Mouse (Mus musculus): Measurements from ENCODE around the gene Gm28051. TPM values are rescaled to one million over a fixed set of nuclear protein-coding genes. Genes with fewer than 3 reads are reported as not detected.

Gm28051 gene
- not detected for total RNA-seq (2021)

DNA sequence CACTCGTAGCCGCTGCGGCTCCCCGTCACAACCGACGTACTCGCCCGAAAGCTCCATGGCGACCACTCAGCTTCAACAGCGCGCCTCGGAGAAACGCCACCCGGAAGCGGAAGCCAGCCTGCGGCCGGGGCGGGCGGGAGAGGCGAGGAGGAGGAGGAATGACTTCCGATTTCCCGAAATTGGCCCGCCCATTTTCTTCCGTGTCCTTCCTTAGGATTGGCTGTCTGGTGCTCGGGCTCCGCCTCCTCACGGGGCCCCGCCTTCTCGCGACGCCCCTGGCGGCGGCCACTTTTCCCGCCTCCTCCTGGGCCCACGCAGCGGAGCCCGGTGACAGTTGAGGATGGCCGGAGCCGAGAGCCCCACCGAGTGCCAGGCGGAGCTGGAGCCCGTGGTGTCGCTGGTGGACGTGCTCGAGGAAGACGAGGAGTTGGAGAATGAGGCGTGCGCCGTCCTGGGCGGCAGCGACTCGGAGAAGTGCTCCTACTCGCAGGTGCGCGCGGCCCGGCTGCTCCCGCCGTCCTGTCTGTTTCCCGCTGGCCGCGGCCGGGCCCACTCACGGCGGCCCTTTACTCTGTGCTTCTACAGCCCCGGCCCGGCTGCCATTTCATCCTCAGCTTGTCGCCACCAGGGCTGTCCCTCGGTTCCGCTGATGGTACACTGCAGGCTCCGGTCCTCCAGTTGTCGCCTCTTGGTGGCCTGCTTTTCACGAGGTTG, at the start of gene Gm28051, which contains the start of the genes Gon7 and Ubr7:
Gene Gm28051, minus strand, starts transcription at position 77 of the 714 bp plus-strand sequence.
Gene Gon7, minus strand, starts transcription at position 115 of the 714 bp plus-strand sequence.
Gene Ubr7, plus strand, starts transcription at position 279 of the 714 bp plus-strand sequence.
- DNase-seq, result peak; percentile 96 to 97

DNA sequence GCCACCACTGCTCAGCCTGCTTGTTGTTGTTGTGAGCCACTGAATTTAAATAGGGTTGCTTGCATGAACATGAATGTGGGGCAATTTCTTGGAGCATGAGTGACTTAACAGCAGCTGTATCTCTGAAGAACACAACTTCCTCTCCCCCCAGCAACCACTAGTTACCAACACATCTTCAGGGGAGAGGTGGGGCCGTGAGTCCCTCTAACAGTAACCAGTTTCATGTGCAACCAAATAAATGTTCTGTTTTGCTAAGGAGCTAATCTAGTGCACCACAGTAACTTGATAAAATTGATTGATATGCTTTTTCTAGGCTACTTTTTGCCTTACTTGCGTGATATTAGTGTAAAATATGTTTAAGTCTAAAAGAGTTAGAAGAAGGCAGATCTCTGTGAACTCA, 42.0 kb upstream of the Gm28051 start:
- DNase-seq, result no peak

DNA sequence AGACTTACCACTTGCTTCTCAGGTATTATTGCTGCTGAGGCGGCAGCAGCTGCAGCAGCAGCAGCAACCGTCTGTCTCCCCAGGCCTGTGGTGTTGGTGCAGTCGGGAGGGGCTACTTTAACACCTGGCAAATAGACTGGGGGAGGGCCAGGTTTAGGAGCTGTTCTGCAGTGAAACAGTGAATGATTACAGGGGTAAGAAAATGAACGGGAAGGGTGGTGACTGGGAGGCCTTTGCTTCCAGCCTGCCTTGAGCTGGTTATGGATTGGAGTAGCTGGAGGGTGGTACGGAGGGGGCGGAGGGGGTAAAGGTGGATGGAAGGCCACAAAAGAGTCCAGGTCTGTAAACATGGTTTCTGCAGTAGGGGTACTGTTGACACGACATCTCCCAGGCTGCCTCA, 30.4 kb upstream of the Gm28051 start:
- no peak for DNase-seq

DNA sequence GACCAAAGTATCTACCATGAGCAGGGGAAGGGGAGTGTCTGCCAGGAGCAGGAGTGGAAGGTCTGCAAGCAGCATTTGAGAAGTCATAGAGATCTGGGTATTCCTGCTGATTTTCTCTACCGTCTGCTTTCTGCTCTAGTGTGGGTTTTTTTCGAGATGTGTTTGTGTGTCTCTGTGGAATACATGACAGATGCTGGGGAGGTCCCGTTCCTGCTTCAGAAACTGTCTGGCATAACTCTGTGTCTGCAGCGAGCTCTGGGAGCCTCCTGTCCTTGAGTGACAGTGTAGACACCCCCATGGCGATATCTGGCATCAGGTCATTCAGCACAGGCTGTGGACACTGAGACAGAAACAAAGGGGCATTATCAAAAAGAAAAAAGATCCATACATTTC, 28.0 kb upstream of the Gm28051 start:
- DNase-seq, result peak; percentile 44 to 45

DNA sequence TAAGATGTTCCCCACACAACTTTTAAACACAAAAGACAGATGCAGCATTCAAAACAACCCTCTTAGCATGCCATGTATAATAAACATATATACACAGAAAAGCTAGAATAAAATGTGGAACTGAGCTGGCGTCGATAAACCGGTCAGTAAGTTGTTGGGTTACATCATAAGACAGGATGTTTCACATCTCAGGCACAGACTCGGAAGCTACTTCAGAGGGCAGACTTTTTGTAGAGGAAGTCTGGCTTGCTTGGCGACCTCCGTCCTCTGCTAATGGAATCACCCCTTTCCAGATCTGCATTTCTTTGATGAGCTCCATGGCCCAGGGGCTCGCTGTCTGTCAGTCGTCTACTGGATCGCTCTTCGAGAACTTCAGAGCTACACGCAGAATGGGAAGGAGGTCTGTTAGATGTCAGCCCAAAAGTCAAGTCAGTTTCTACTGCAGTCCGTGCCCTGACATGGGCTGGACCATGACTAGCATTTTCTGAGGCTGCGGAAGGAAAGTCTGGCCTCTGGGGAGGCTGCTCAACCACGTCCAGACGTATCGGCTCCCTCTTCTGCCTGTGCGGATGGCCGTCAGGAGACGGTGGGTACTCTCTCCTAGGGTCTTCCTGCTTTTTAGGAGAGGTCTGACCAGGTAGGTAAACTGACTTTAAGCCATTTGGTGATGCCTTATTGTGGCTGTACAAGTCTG, 27.5 kb upstream of the Gm28051 start:
- no peak for DNase-seq

DNA sequence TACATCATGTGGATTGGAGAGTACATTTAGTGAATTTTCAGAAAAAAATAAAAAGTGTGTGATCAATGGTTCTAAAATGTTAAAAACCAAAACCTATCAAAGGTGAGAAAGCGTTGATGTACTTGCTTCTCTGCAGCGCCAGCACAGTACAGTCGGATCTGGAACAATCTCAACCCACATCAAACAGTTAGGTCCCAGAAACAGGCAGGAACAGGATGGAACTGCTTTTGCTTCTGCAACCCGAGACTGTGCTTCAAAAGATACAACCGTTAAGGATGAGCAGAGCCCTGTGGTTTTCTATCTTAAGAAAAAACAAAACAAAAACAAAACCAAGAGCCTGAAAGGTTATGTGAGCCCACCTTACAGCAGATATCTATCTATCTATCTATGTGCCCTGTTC, 25.3 kb upstream of the Gm28051 start:
- no peak for DNase-seq

DNA sequence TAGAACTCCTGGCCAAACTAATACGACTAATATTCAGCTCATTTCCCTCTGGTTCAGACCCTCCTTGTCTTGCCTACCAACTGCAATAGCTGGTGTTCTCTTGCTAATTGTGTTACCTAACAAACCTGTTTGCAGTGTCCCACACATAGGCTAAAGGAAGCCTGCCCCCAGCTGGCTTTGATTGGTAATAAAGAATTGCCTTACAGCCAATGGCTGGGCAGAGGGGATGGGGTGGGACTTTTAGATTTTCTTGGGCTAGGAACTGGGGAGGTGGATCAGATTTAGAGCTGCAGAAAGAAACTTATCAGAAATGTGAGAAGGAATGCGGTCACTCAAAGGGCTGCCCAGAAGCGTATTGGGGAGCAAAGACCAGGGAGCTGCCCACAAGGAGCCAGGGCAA, 21.9 kb upstream of the Gm28051 start:
- no peak for DNase-seq

DNA sequence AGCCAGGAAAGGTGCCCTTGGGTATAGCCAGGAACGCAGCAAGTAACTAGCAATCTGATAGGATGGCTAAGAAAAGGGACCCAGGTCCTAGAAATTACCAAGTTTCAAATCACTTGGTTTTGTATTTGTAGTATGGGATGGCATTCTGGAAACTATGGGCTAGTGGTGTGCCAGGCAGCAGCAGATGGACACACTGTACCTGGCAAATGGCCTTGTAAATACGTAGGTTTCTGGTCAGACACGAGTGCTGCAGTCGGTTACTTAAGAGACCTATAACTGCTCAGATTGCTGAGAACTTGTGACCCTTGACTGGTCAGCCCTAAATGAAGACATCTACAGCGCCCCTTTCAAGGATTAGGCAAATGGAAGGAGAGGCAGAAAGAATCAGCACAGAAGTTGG, 20.6 kb upstream of the Gm28051 start:
- DNase-seq, result no peak

DNA sequence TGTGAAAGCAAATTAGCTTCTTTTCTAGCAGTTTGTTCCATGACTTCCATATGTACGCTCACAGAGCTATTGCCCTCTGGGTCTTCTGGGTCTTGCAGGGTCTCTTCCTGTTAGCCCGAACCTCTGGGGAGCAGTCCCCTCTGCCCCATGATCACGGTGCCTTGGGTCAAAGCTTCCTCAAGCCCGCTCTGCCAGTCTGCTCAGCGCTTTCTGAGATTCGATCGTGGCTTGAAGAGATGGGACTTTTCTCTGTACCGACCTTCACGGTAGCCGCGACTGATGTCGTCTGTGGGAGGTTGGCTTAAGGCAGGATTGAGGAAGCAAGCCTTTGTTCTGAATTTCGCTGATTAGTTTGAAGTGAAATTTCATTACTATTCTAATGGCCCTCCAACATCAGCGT, 18.5 kb upstream of the Gm28051 start:
- no peak for DNase-seq

DNA sequence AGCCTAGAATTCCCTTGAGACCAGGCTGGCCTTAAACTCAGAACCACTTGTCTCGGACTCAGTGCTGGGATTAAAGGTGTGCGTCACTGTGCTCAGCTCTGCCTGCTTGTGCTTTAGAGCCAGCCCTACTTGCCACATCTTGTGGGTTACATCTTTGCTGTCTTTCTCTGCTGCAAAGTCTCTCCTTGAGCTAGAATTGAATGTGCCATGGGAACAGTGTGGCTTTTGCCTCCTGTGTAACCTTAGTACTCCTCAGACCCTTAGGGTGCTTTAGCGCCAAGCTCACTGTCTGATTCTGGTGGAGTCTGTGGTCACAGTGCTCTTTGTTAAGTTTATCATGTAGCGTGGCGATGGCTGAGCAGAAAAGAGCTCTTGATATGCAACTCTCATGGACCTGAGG, 15.1 kb upstream of the Gm28051 start:
- no peak for DNase-seq

DNA sequence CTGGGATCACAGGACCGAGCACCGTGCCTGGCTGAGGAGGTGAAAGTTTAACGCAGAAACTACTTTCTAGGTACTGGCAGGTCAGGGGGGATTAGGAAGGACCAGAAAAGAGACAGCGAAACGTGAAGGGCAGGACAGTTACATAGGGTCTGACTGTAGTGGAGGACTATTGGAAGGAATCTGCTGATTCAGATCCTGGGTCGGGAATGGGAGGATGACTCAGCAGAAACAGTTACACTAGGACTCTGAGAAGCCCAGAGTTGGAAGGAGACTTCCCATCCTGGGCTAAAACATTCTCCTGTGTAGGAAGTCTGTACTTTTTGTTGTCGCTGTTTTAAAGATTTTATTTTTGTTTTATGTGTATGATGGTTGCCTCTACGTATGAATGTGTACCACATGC, 14.0 kb upstream of the Gm28051 start:
- DNase-seq, result no peak

DNA sequence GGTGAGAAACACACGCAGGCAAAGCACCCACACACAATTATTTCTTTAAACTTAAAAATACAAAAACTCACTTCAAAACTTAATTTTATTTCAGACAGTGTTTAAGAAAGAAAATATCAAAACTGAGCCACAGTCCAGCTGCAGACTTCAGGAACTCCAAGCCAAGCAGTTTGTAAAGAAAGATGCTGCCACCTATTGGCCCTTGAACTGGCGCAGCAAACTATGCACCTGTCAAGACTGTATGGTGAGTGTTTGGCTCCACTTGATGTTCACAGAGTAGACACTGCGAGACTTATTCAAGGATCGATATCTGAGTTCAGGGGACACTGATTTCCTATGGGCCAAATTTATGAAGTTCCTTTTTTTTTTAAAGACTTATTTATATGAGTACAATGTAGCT, 11.4 kb upstream of the Gm28051 start:
- no peak for DNase-seq

DNA sequence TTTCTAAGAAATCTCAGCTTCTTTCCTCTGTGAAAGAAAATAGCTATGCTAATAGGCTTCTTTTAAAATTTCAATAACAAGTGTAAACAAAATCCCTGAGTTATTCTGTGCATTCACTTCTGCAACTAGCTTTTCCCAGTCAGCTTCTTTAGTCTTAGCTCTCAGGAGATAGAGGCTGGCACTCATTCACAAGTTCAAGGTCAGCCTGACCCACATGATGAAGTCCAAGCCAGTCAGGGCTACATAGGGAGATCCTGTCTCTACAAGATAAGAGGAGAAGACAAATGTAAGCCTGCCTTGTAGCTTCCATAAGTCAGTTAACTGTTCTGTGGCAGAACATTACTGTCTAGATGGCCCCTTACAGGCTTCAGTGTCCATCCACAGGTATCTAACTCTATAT, 6.1 kb upstream of the Gm28051 start:
- DNase-seq, result no peak

DNA sequence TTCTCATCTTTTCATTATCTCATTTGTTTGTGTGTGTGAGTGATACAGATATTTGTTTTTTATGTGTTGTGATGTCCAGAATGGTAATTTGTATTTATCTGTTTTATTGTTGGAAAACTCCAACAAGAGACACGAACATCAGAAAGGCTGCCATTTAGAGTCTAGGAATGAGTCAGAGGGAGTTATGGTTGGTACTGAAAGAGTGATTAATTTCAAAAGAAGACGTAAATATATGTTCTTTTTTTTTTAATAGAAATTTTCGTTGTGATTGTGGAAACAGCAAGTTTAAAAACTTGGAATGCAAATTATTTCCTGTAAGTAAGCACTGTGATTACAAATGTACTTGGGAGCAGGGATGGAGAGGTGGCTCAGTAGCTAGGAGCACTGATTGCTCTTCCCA, 4.1 kb upstream of the Gm28051 start:
- DNase-seq, result no peak

DNA sequence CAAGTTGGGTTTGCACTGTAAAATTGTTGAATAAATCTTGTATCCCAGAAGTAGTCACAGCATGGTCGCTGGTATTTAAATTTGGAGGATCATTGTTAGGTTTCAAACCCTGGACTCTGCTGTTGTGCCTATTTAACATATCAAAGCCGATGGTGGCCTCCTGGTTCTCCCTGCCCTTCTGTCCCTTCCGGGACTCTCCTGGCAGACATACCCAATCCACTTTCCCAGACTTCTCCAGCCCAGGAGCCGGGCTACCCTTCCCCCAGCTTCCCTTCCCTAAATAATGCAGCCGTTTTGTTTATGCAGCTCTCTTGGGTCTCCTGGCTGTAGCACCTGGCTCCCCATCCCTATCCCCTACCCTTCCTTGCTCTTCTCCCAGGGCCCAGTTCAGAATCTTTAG, 1.4 kb upstream of the Gm28051 start:
- no peak for DNase-seq

DNA sequence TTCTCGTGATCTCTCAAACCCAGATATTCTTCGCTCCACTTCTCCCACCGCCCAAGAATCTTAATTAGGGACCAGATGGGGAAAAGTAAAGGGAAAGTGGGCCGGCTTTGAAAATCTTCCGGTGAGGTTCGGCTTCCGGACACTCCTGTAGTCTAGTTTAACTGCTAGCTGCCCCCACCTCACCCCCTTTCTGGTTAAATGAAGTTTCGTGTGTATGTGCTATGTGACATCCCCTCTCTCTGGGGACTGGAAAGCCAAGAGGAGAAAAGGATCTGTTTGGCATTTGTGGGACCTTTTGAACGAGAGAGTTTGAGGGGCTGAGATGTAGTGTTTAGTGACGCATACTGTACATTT, 815 bp upstream of the Gm28051 start, which contains the start of gene Gm20604:
Gene Gm20604, minus strand, starts transcription at position 270 of the 354 bp plus-strand sequence.
- DNase-seq, result no peak

DNA sequence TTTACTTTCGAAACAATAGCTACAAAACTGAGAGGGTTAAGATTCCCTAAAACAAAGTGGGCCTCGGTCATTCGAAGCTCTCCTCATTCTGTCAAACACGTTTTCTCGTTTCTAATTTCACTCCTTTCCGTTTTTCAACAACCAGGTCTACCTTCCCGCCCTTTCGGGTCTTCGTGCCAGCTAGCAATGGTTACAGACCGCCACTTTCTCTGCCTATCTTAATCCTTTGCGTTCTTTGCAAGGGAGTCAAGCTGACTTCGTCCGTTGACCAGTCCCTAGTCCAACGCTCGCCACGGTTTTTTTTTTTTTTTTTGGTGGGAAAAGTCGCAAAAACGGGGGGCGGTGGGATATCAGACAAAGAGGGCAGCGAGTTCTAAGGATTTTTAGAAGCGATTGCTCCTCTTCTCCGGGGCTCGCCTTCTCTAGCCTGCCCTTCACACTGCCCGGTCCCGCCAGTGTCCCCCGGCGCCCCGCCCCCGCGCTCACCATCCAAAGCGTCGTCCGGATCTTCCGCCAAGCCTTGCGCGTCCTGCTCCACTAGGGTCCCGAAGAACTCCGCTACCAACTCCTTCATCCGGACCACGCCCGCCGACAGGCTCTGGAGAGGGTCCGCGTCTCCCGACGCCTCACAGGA, 393 bp downstream of the Gm28051 start:
- DNase-seq, result no peak

DNA sequence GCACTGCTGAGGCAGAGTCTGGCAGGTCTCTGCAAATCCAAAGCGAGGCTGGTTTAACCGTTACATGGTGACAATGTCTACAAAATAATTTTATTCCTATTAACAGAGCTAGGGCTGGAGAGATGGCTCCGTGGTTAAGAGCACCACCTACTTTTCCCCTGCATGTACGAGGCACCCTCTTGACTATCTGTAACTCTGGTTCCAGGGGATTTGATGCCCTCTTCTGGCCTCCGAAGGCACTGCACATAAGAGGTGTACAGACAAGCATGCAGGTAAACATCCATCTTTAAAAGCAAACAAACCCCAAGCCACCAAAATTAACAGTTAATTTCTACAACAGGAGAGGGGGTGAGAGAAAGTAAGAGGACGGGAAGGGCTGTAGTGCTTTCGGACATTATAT, 1.3 kb downstream of the Gm28051 start:
- no peak for DNase-seq

DNA sequence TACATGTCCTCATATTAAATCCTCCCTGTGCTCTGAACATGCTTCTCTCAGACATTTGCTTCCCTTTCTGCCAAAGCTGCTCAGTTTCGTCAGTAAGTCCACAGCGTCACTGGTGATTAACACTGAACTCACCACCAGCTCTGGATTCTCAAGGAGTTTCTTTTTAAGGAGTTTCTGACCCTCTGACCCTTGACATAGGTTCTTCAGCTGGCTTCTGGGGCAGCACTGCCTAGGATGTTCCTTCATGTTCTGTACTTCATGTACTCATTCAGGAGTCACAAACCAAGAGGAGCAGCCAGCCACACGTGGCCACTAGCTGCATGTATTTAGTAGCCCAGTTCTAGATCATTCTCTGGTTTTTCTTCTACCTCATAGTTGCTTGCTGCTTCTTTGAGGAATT, 9.3 kb downstream of the Gm28051 start:
- no peak for DNase-seq

DNA sequence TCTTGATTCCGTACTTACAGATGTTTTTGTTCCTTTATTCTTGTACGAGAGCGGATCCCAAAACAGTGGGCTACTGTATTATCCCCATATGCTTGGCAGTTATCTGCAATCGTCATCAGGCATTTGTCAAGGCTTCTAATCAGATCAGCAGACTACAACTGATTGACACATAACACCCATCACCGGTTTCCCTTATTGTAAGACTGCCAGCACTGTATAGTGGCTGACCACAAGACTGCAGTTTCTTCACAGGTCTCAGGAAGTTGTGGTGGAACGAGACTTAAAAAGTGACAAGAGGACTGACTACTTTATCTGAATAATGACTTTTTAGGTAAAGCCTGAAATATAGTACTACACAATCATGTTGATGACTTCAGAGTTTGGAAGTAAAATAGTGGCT, 12.7 kb downstream of the Gm28051 start:
- DNase-seq, result no peak

DNA sequence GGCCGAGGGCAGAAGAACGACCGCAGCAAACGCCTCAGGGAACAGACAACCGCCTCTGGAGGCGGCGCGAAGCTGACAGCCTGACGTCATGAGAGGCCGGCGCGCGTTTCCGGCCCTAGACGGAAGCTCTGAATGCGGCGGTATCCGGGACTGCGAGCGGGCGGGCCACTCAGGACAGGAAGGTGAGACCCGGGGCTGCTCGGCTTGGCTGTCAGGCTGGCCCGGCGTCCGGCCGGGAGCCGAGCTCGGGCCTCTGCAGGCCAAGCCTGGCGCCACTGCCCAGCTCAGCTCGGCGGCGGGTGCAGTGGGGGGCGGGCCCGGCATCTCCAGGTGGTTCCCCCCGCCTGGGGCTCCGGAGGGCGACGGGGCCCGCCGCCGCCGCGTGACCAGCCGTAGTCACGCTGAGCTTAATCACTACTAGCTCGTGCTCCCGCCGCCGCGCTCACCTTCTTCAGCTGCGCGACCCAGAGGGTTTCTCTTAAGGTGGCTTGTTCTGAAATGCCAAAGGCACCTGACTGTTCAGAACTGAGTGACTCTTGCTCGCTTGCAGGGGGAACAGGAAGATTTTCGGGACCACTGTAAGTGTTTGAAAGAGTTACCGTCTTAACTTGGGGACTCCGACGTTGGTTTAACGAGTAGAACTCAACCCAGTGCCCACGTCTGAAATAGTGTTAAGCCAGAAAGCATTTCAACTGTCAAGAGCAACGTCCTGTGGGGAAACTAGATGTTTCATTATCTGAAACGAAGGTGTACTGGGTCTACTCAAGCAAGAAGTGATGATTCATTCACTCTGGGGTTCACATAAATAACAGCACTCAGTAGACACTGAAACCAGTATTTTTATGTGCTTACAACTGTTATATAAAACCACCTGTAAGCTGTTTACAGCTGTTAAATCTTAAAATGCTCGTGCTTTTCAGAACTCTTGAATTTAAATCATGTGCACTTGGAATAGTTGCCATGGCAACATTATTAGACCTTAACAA, 13.7 kb downstream of the Gm28051 start, which contains the start of the genes Moap1 and Tmem251:
Gene Moap1, minus strand, starts transcription at position 73 of the 986 bp plus-strand sequence.
Gene Tmem251, plus strand, starts transcription at position 174 of the 986 bp plus-strand sequence.
- peak; percentile 89 for DNase-seq

DNA sequence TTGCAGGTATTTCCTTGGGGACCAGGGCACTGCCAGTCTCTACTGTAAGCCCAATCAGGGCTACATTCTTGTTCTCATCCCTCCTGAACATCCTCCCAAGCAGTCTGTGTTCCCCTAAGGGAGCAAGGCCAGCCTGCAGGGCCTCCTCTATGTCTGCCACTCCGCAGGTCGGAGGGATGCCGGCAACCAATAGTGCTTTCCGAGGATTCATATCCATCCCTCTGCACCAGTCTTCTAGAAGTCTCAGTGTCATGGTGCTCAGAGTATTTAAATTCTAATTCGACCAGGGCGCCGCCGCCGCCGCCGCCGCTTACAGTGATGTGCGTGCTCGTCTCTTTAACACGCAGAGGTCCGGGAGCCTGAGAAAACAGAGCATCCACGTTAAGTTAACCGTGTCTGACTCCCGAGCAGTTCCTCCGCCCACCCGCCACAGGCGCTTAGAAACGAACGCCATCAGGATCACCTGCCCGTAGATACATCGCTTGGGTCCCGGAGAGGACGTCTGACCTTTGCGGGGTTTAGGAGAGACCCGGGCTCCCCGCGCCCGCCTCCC, 14.5 kb downstream of the Gm28051 start:
- DNase-seq, result peak in 1 of 2 experiments; percentile 27
